Mouse (Mus musculus): Measurements from ENCODE around the gene Zfp292.

DNA sequence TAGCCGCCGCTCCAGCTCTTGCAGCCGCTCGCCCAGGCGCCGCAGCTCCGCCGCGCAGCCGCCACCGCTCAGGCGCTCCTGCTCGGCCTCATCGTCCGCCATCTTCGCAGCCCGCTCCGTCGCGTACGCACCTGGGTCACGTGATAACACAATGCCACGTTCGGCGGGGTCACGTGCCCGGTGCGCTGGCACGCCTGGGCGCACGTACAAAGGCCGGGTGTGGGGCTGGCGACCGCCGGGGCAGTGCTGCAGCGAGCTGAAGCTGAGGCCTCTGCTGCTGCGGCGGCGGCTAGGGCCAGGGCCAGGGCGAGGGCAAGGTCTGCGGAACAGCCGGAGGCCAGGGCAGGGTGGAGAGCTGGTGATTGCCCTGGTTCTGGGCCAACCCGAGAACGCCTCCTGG, at the start of gene Zfp292:
- no peak for TF ChIP-seq KAT2A (conservative IDR thresholded peaks at IDR 0.05; ENCODE audit: low read depth, low read length)
- TF ChIP-seq MAZ (IDR thresholded peaks at IDR 0.05; ENCODE audit: low read depth, low read length), result no peak
- TF ChIP-seq MAFK (IDR thresholded peaks at IDR 0.05; ENCODE audit: borderline replicate concordance, low read depth, low read length), result no peak
- TF ChIP-seq GATA1 (IDR thresholded peaks at IDR 0.05; ENCODE audit: low read depth, low read length), result no peak
- TF ChIP-seq CTCF (IDR thresholded peaks at IDR 0.05 in 2 of 3, conservative IDR thresholded peaks at IDR 0.05 in 1 of 3; ENCODE audit: control insufficient read depth in 1 of 3, insufficient read depth in 1 of 3, low read depth in 2 of 3, low read length in 3 of 3, poor library complexity in 1 of 3, severe bottlenecking in 1 of 3), result no peak
- TF ChIP-seq JUND (IDR thresholded peaks at IDR 0.05; ENCODE audit: low read depth, low read length), result no peak
- TF ChIP-seq ZC3H11A (IDR thresholded peaks at IDR 0.05; ENCODE audit: low read depth, low read length), result no peak
- TF ChIP-seq ZNF384 (IDR thresholded peaks at IDR 0.05; ENCODE audit: low read depth, low read length), result no peak
